Mouse (Mus musculus) limb, embryonic 14.5 days (tissue): ENCODE measurements around the gene Hace1. TPM values are rescaled to one million over a fixed set of nuclear protein-coding genes. Genes with fewer than 3 reads are reported as not detected.

Experiments used
- ATAC-seq: fragments of 200-750 bp; cut with Nextera tagmentation; 2 replicates; pipeline ENCODE4 v1.8.0; 2017; ENCODE audit warnings: low read depth, moderate number of reproducible peaks, moderate TSS enrichment; ENCODE audit not compliant: low FRiP score
- DNase-seq: peaks from one replicate; pipeline ENCODE4 v3.0.0-alpha.2; 2015; ENCODE audit warnings: low spot score
- H3K27ac ChIP-seq: fragments of 300-500 bp; sonication (generic); replicated peaks from 2 replicates; pipeline ENCODE4 v1.5.1; 2014; ENCODE audit warnings: low read depth, mild to moderate bottlenecking, low read length, moderate library complexity, mixed read lengths
- H3K27me3 ChIP-seq: fragments of 300-500 bp; sonication (generic); 2 replicates; pipeline ENCODE4 v1.6.1; 2014; ENCODE audit warnings: low read length, mixed read lengths; ENCODE audit not compliant: control insufficient read depth, insufficient read depth
- H3K36me3 ChIP-seq: fragments of 300-500 bp; sonication (generic); 2 replicates; pipeline ENCODE4 v1.6.1; 2014; ENCODE audit warnings: mild to moderate bottlenecking, low read length, moderate library complexity, mixed read lengths; ENCODE audit not compliant: control insufficient read depth, insufficient read depth
- H3K4me1 ChIP-seq: fragments of 300-500 bp; sonication (generic); 2 replicates; pipeline ENCODE4 v1.6.1; 2014; ENCODE audit warnings: antibody characterized with exemption, low read length, mixed read lengths; ENCODE audit not compliant: control insufficient read depth, insufficient read depth
- H3K4me2 ChIP-seq: fragments of 300-500 bp; sonication (generic); replicated peaks from 2 replicates; pipeline ENCODE4 v1.6.1; 2014; ENCODE audit warnings: low read depth, mild to moderate bottlenecking, low read length, moderate library complexity; ENCODE audit not compliant: severe bottlenecking
- H3K4me3 ChIP-seq: fragments of 300-500 bp; sonication (generic); replicated peaks from 2 replicates; pipeline ENCODE4 v1.5.1; 2014; ENCODE audit warnings: low read length
- H3K9ac ChIP-seq: fragments of 300-500 bp; sonication (generic); 2 replicates; pipeline ENCODE4 v1.6.1; 2014; ENCODE audit warnings: mild to moderate bottlenecking, low read depth, low read length, moderate library complexity; ENCODE audit not compliant: severe bottlenecking
- H3K9me3 ChIP-seq: fragments of 300-500 bp; sonication (generic); 2 replicates; pipeline ENCODE4 v1.6.1; 2016; ENCODE audit warnings: low read length; ENCODE audit not compliant: control insufficient read depth
- POLR2A ChIP-seq: fragments of 200-500 bp; IDR thresholded peaks from 2 replicates; pipeline ENCODE4 v1.8.0; 2012; ENCODE audit warnings: inconsistent platforms, mild to moderate bottlenecking, moderate library complexity, borderline replicate concordance; ENCODE audit not compliant: insufficient read depth, insufficient read length; ENCODE audit errors: extremely low read depth
- WGBS: fragments of 180-500 bp; shearing (Covaris S2); extraction: QIAGEN DNeasy Blood & Tissue Kit; methylation state at CpG from one replicate; pipeline ENCODE4 v1.1.7; 2014; 5-methylcytosine and 5-hydroxymethylcytosine counted together
- microRNA-seq: library from miRNA; unstranded; fragments of <30 nt; microRNA quantifications from one replicate; pipeline ENCODE4, GENCODE M21; 2016
- polyA plus RNA-seq, 2 experiments: library from polyadenylated mRNA; depleted of rRNA in 1 of 2; stranded (reverse) in 1 of 2; unstranded in 1 of 2; fragments of >200 nt; fragmentation: Nextera tagmentation in 1 of 2; extraction: Ambion mirVana in 1 of 2; gene quantifications; 2 replicates each; pipeline versions ENCODE4 v1.2.1 to v1.2.3; 2012 to 2014

Gene Hace1
- polyA plus RNA-seq, 2 experiments: 20.7 to 23.9 TPM

DNA sequence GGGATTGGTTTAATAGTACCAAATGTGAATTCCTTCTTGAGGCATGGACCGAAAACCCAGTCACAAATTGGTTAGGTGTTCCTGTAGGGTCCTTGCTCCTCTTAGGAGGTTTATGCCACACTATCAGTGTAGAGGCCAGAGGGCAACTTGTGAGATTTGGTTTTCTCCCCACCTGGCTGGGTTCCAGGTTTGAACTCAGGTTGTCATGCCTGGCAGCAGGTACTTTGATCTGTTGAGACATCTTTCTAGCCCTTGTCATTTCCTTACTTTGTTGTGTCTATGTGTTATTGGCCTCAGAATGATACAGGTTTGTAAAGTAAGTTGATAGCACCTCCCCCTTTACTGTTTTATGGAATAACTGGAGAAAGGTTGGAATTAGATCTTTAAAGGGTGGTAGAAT, 117.9 kb downstream of the Hace1 start:
- Histone ChIP-seq H3K27ac (no peak overlapping the region), H3K4me1 (no peaks in the 10 kb centered on the region), H3K36me3 (no peaks in the 10 kb centered on the region), H3K4me2 (no peak overlapping the region), H3K27me3 (no peaks in the 10 kb centered on the region), H3K9ac (no peak overlapping the region), H3K9me3 (no peaks in the 10 kb centered on the region), H3K4me3 (no peak overlapping the region)
- no peak for DNase-seq
- 96% methylated on average over 1 of the region's 1 CpGs for WGBS
- ATAC-seq: no peak
- no peak for TF ChIP-seq POLR2A

DNA sequence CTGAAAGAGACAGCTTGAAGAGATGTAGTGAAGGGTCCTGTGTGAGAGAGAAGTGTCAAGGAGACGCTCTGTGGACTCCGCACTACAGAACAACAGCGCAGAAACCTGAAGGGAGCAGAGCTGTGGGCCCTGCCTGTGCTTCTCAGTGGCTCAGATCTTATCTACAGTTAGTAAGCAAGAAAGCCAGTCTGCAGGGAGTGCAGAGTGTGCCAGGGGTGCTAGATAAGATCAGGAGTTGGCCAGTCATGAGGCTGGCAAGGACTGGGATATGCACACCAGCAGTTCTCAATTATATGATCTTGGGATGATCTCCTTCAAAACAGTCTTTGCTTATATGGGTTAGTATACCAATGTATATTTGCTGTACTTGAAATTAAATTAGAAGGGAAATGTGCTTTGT, 121.3 kb downstream of the Hace1 start:
- TF ChIP-seq POLR2A: no peak

DNA sequence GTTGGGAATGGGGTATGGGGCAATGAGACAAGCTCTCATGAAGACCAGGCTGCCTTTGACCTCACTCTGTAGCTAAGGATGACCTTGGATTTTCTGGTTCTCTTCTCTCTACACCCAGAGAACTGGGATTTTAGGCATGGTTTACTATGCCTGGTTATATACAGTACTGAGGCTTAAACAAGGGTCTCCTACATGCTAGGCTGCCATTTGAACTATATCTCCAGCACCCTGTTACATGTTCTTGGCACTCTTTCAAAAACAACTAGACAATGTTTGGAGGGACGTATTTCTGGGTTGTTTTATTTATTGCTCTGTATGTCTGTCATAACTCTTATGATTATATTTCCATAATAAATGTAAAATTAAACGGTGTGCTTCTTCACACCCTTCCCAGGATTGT, 129.2 kb downstream of the Hace1 start:
- 83% methylated on average over 2 of the region's 2 CpGs for whole genome bisulfite sequencing

More for the DNA sequence above, 121.3 kb downstream of the Hace1 start:
- Histone ChIP-seq H3K36me3 (no peaks in the 10 kb centered on the region), H3K9me3 (no peaks in the 10 kb centered on the region), H3K4me3 (no peak overlapping the region), H3K27ac (no peak overlapping the region), H3K4me1 (no peaks in the 10 kb centered on the region), H3K27me3 (no peaks in the 10 kb centered on the region), H3K9ac (no peak overlapping the region), H3K4me2 (no peak overlapping the region)
- no peak for ATAC-seq
- 85% methylated on average over 3 of the region's 3 CpGs for WGBS
- no peak for DNase-seq

DNA sequence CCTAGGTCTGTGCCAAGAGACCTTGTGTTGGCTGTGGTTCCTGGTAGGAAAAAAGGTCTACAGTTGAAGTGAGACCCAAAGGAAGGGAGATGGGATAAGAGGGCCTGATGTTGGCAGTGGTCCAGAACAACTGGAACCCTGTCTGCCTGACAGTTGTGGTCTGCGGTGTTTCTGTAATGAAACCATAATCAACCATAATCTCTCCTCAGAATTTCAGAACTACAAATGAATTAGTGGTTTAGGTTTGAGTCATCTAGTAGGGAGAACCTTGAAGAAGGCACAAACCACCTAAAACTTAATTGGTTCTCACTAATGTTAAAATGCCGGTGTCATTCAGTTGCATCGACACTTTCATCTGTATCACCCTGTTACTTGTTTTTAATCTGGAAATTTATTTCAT, 133.2 kb downstream of the Hace1 start:
- Histone ChIP-seq H3K4me2 (no peak overlapping the region), H3K36me3 (peaks cover 8% of the 10 kb centered on the region; the same call in 1 of the 2 replicates), H3K4me3 (no peak overlapping the region), H3K9ac (no peak overlapping the region), H3K4me1 (no peaks in the 10 kb centered on the region), H3K9me3 (no peaks in the 10 kb centered on the region), H3K27ac (no peak overlapping the region), H3K27me3 (no peaks in the 10 kb centered on the region)
- WGBS: 94% methylated on average over 3 of the region's 3 CpGs
- no peak for DNase-seq
- TF ChIP-seq POLR2A: no peak
- no peak for ATAC-seq

More for the DNA sequence above, 129.2 kb downstream of the Hace1 start:
- ATAC-seq (no peak), DNase-seq (no peak)
- H3K4me3 ChIP-seq: no peak overlapping the region
- H3K36me3 ChIP-seq: 0 out of 2 replicates have a peak, but pooled peaks cover 3% of the 10 kb centered on the region
- no peaks in the 10 kb centered on the region for H3K27me3 ChIP-seq
- H3K27ac ChIP-seq: no peak overlapping the region
- no peak for TF ChIP-seq POLR2A
- no peak overlapping the region for H3K4me2 ChIP-seq
- no peak overlapping the region for H3K9ac ChIP-seq
- H3K9me3 ChIP-seq: no peaks in the 10 kb centered on the region
- H3K4me1 ChIP-seq: no peaks in the 10 kb centered on the region

DNA sequence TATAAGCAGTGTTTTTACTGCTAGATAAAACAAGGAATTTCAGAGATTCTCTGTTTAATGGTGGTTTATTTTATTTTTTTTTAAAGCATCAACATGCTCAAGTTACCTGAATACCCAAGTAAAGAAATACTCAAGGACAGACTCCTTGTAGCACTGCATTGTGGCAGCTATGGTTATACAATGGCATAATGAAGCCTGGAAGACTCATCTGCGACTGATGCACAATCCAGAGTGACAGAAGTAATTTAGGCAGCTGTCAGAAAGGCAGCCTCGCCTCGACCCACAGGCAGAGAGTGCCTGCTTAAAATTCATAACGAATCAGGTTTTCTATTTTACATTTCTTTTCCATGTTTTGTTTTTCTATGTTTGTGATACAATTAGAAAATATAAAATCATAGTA, 133.7 kb downstream of the Hace1 start:
- H3K27me3 ChIP-seq: no peaks in the 10 kb centered on the region
- DNase-seq: no peak
- H3K4me2 ChIP-seq: no peak overlapping the region
- no peaks in the 10 kb centered on the region for H3K9me3 ChIP-seq
- H3K4me3 ChIP-seq: no peak overlapping the region
- no peak overlapping the region for H3K9ac ChIP-seq
- 75% methylated on average over 4 of the region's 4 CpGs for WGBS
- no peak overlapping the region for H3K27ac ChIP-seq
- H3K4me1 ChIP-seq: no peaks in the 10 kb centered on the region
- no peak for ATAC-seq
- peaks cover 8% of the 10 kb centered on the region; the same call in 1 of the 2 replicates for H3K36me3 ChIP-seq
- TF ChIP-seq POLR2A: no peak

Small RNAs within 50 kb of the gene (microRNA-seq; reads per million reads assigned to microRNA genes)
- not detected for gene Gm27731

Other genes with a start within 250 kb of the Hace1 start
- gene Bves, start 242.1 kb upstream of the Hace1 start, polyA plus RNA-seq (2012; rRNA removed): 4.2 and 5.0 TPM in 2 replicates
- 3.4 and 3.5 TPM in 2 replicates for gene Bves, start 242.1 kb upstream of the Hace1 start, polyA plus RNA-seq (2014; fragmentation: Nextera tagmentation; extraction: Ambion mirVana)
- gene Lin28b, start 91.4 kb upstream of the Hace1 start, polyA plus RNA-seq (2012; rRNA removed): 1.1 and 1.2 TPM in 2 replicates
- gene Lin28b, start 91.4 kb upstream of the Hace1 start, polyA plus RNA-seq (2014; fragmentation: Nextera tagmentation; extraction: Ambion mirVana): 1.2 and 1.3 TPM in 2 replicates